Mouse (Mus musculus) MEL (cell line): ENCODE measurements around the gene Thap8.

Experiments
- CTCF ChIP-seq, 3 experiments: IDR thresholded peaks in 2 of 3; conservative IDR thresholded peaks in 1 of 3; 2 replicates each; pipeline ENCODE4 v1.5.1; 2011 to 2012; ENCODE audit warnings: low read length in 3 of 3, low read depth in 2 of 3, mild to moderate bottlenecking in 2 of 3, improper control_type of control experiment in 1 of 3, inconsistent platforms in 1 of 3, mixed read lengths in 1 of 3, moderate library complexity in 1 of 3; ENCODE audit not compliant: control insufficient read depth in 1 of 3, insufficient read depth in 1 of 3, poor library complexity in 1 of 3, severe bottlenecking in 1 of 3
- E2F4 ChIP-seq: IDR thresholded peaks from 2 replicates; pipeline ENCODE4 v1.6.1; 2011; ENCODE audit warnings: low read depth, low read length, improper control_type of control experiment, borderline replicate concordance
- EP300 ChIP-seq, 2 experiments: IDR thresholded peaks; 2 replicates each; pipeline ENCODE4 v1.6.1; 2011; ENCODE audit warnings: improper control_type of control experiment in 2 of 2, low read length in 2 of 2, low read depth in 1 of 2, mild to moderate bottlenecking in 1 of 2
- MAFK ChIP-seq: IDR thresholded peaks from 2 replicates; pipeline ENCODE4 v1.6.1; 2011; ENCODE audit warnings: low read depth, mild to moderate bottlenecking, low read length, improper control_type of control experiment, borderline replicate concordance
- POLR2A ChIP-seq, 2 experiments: IDR thresholded peaks; 2 replicates each; pipeline ENCODE4 v1.6.1; 2011 to 2012; ENCODE audit warnings: low read length in 2 of 2, mild to moderate bottlenecking in 2 of 2, control low read depth in 1 of 2, improper control_type of control experiment in 1 of 2, low read depth in 1 of 2, moderate library complexity in 1 of 2; ENCODE audit not compliant: control insufficient read depth in 1 of 2, insufficient read depth in 1 of 2, poor library complexity in 1 of 2
- POLR2AphosphoS2 ChIP-seq: IDR thresholded peaks from 2 replicates; pipeline ENCODE4 v1.6.1; 2011; ENCODE audit warnings: low read length, improper control_type of control experiment
- POLR2AphosphoS5 ChIP-seq: IDR thresholded peaks from 2 replicates; pipeline ENCODE4 v1.6.1; 2012; ENCODE audit warnings: low read depth, borderline replicate concordance, mild to moderate bottlenecking, inconsistent platforms, low read length, moderate library complexity, mixed read lengths
- RAD21 ChIP-seq: IDR thresholded peaks from 2 replicates; pipeline ENCODE4 v1.6.1; 2011; ENCODE audit warnings: mild to moderate bottlenecking, low read depth, low read length, improper control_type of control experiment
- RCOR1 ChIP-seq: IDR thresholded peaks from 2 replicates; pipeline ENCODE4 v1.6.1; 2012; ENCODE audit warnings: low read depth, mild to moderate bottlenecking, inconsistent platforms, low read length, improper control_type of control experiment
- SIN3A ChIP-seq: IDR thresholded peaks from 2 replicates; pipeline ENCODE4 v1.6.1; 2012; ENCODE audit warnings: low read length, improper control_type of control experiment, inconsistent platforms
- UBTF ChIP-seq: IDR thresholded peaks from 2 replicates; pipeline ENCODE4 v1.6.1; 2012; ENCODE audit warnings: low read depth, mild to moderate bottlenecking, inconsistent platforms, low read length, improper control_type of control experiment, moderate library complexity, borderline replicate concordance; ENCODE audit not compliant: insufficient read depth
- USF2 ChIP-seq, 2 experiments: IDR thresholded peaks; 2 replicates each; pipeline ENCODE4 v1.6.1; 2011 to 2012; ENCODE audit warnings: improper control_type of control experiment in 2 of 2, low read length in 2 of 2, borderline replicate concordance in 1 of 2, inconsistent platforms in 1 of 2, low read depth in 1 of 2, mild to moderate bottlenecking in 1 of 2; ENCODE audit not compliant: insufficient read depth in 1 of 2
- ZC3H11A ChIP-seq: IDR thresholded peaks from 2 replicates; pipeline ENCODE4 v1.6.1; 2012; ENCODE audit warnings: low read depth, mild to moderate bottlenecking, inconsistent platforms, low read length, improper control_type of control experiment
- ZNF384 ChIP-seq: IDR thresholded peaks from 2 replicates; pipeline ENCODE4 v1.6.1; 2012; ENCODE audit warnings: low read depth, mild to moderate bottlenecking, inconsistent platforms, low read length, improper control_type of control experiment

DNA sequence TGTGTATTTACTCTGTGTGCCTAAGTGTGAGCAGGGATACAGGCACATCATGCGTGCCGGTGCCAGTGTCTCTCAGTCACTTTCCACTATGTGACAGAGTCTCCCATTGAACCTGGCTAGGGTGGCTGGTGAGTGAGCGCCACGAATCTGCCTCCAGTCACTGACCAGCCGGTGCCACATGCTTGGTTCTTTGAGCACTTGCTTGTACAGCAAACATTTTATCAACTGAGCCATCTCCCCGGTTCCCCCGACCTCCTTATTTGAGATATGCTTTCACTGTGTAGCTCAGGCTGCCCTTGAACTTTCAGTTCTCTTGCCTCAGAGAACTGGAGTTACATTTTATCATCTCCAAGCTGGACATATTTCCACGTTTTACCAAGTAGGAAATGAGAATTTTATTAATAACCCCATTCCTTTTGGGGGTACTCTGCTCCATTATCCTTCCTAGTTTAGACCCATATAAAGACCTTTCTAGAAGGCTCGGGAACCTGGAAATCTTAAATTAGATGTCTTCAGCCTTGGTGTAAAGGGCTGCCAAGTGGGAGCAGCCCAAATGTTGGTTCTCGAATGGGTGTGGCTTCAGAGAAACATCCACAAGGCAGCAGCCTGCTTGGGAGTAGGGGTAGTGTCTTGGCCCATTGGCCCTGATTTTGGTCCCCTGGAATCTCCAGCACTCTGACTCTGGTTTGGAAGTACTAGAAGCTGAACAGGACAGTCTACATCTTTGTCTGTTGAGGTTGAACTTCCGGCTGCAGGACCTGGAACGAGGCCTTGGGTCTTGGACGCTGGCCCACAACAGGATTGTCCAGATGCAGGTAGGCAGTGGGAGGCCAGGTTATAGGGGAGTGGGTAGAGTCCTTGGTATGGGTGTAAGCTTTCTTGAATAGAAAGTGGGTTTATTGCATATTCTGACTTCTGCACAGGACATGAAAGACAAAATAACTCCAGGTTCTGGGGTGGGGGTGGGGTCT, 36.0 kb downstream of the Thap8 start:
- no peak for TF ChIP-seq CTCF (IDR thresholded peaks at IDR 0.05 in 2 of 3, conservative IDR thresholded peaks at IDR 0.05 in 1 of 3; ENCODE audit: control insufficient read depth in 1 of 3, insufficient read depth in 1 of 3, low read depth in 2 of 3, low read length in 3 of 3, poor library complexity in 1 of 3, severe bottlenecking in 1 of 3)
- TF ChIP-seq SIN3A: no peak
- TF ChIP-seq RAD21: no peak
- TF ChIP-seq E2F4: no peak
- no peak for TF ChIP-seq ZNF384
- no peak for TF ChIP-seq RCOR1
- TF ChIP-seq POLR2A (IDR thresholded peaks at IDR 0.05; ENCODE audit: control insufficient read depth in 1 of 2, insufficient read depth in 1 of 2, low read depth in 1 of 2, low read length in 2 of 2, poor library complexity in 1 of 2): no peak
- TF ChIP-seq ZC3H11A: no peak
- no peak for TF ChIP-seq POLR2AphosphoS5
- no peak for TF ChIP-seq MAFK
- no peak for TF ChIP-seq EP300 (IDR thresholded peaks at IDR 0.05; ENCODE audit: low read depth in 1 of 2, low read length in 2 of 2)
- TF ChIP-seq UBTF: no peak
- TF ChIP-seq USF2 (IDR thresholded peaks at IDR 0.05; ENCODE audit: borderline replicate concordance in 1 of 2, insufficient read depth in 1 of 2, low read depth in 1 of 2, low read length in 2 of 2): no peak
- no peak for TF ChIP-seq POLR2AphosphoS2
